Mouse (Mus musculus): ENCODE data around the gene Ahsa2.
"Not testable (repeated sequence)": the region's sequence is repeated elsewhere in the genome, so short reads cannot be mapped to it uniquely, and the experiment has no call there.

Gene Ahsa2

DNA sequence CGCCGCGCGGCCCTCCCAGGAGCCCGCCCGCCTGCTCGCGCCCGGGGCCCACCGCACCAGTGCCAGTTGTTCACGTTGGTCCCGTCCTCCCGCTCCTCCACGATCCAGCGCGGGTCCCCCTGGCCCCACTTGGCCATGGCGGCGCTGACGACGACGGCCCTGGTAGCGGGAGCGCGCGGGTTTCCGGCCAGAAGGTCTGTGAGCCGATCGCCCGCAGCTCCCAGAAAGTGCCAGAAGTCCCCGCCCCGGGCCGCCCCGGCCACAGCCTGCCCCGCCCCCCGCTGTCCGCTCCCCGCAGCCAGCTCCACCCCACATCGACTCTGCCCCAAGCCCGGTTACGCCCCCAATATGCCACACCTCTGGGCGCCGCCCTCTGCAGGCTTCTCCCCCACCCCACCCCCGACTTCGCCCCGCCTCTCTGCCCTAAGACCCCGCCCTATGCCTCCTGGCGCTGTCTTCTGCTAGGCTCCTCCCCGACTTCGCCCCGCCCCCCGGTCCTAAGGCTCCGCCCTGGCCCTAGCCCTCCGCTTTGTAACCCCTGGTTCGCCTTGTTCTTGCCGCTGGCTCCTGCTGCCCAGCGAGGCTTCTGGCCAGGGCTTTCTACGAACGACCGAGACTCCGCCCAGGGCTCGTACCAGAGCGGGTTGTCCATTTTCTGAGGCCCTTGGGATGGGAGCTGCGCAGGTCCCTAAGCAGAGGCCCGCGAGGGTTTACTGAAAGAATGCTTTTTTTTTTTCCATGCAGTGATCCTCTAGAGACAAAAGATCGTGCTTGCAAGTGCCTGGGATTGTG is at the start of gene Ahsa2:
Gene Ahsa2 (minus strand): TSS at position 313 of the 792 bp plus-strand sequence.
- DNase-seq (ENCODE audit: low read depth in 1 of 2, low spot score in 2 of 2), result peak; percentile 81 to 91

DNA sequence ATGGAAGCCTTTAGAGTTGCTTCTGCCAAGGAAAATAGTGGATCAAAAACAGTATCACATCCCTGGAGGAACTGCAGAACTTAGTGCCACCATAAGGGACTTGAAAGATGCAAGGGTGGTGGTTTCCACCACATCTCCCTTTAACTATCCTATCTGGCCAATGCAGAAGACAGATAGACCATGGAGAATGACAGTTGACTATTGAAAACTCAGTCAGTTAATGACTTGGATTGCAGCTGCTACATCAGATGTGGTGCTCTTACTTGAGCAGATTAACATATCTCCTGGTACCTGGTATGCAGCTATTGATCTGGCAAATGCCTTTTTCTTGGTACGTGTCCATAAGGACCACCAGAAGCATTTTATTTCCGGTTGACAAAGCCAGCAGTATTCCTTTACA is 39.6 kb upstream of the Ahsa2 start:
- DNase-seq (ENCODE audit: low read depth in 1 of 2, low spot score in 2 of 2), result no peak

DNA sequence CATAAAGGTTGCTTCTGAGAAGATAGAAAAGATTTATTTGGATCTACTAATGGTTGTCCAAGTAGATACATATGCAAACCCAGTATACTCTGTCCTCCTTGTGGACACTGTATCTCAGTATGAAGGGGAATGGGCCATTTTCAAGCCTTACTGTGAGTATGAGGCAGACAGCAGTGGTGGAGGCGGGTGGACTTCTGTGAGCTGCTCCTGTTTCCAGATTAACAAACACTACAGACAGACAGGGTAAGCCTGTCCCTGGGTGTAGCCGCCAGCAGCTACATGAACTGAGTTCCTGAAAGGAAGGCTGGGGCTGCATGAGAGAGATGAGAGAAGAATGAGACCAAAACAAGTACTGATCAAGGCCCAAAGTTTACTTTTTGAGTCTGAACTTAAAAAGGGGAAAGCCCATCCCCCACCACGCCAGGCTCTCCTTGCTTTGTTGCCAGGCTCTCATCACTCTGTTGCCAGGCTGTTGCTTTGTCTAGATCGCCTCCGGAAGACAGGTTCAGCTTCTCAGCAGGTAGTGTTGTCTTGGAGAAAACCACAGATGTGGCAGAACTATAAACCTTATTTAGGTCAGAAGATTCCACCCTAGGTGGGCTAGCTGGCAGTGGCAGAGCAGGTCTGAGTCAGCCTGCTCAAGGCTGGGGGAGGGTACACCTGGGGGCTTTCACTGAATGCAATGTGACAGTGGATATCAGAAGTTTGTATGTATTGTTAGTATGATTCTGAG is 22.8 kb upstream of the Ahsa2 start, which contains the start of gene 1700093K21Rik:
Gene 1700093K21Rik (minus strand): TSS at position 683 of the 733 bp plus-strand sequence.
- DNase-seq (ENCODE audit: low read depth in 1 of 2, low spot score in 2 of 2), result no peak

- no peak for DNase-seq (ENCODE audit: low read depth in 1 of 2, low spot score in 2 of 2)
Measured at GRCm38 (mm10) chr11:23518981-23519380, 21.2 kb upstream of the Ahsa2 start.

- no peak for DNase-seq (ENCODE audit: low read depth in 1 of 2, low spot score in 2 of 2)
Measured at GRCm38 (mm10) chr11:23515315-23515714, 17.5 kb upstream of the Ahsa2 start.

DNA sequence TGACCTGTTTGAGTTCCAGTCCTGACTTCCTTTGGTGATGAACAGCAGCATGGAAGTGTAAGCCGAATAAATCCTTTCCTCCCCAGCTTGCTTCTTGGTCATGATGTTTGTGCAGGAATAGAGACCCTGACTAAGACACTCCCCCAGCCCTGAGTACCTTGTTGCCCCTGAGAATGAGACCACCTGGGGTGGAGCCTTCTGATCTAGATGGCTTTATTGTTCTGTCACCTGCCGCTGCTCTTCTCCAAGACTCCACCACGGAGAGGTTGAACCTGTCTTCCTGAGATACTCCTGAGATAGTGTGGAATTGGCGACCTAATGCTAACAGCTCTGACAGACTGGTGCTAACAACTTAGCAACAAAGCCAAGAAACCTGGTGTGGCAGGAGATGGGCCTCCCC is 17.0 kb upstream of the Ahsa2 start:
- DNase-seq (ENCODE audit: low read depth in 1 of 2, low spot score in 2 of 2), result not testable (repeated sequence)

GRCm38 (mm10) chr11:23504801-23505200 is 7.0 kb upstream of the Ahsa2 start:
- not testable (repeated sequence) for DNase-seq (ENCODE audit: low read depth in 1 of 2, low spot score in 2 of 2)

GRCm38 (mm10) chr11:23498609-23499008 is 779 bp upstream of the Ahsa2 start:
- DNase-seq (ENCODE audit: low read depth in 1 of 2, low spot score in 2 of 2), result no peak

GRCm38 (mm10) chr11:23497335-23497717 is 504 bp downstream of the Ahsa2 start:
- peak in 1 of 2 experiments; percentile 13 for DNase-seq (ENCODE audit: low read depth in 1 of 2, low spot score in 2 of 2)

DNA sequence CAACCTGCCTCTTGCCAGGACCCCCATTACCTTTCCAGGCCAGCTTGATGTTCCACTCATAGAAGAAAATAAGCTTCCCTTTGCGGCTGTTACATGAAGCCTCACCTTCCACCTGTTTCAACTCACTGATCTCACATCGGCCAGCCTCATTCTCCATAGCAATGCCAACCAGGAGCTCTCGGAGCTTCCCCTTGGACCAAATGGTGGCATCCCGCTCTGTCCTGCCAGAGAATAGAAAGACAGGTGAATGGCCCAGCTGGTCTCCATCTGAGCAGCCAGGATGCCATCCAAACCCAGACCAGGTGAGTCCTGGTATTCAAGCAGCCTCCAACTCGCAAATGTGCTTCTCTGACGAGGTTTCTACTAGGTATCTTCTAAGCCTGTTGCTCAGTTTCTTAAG is 1.2 kb downstream of the Ahsa2 start:
- DNase-seq (ENCODE audit: low read depth in 1 of 2, low spot score in 2 of 2), result no peak

GRCm38 (mm10) chr11:23495231-23495630 is 2.6 kb downstream of the Ahsa2 start:
- no peak for DNase-seq (ENCODE audit: low read depth in 1 of 2, low spot score in 2 of 2)

DNA sequence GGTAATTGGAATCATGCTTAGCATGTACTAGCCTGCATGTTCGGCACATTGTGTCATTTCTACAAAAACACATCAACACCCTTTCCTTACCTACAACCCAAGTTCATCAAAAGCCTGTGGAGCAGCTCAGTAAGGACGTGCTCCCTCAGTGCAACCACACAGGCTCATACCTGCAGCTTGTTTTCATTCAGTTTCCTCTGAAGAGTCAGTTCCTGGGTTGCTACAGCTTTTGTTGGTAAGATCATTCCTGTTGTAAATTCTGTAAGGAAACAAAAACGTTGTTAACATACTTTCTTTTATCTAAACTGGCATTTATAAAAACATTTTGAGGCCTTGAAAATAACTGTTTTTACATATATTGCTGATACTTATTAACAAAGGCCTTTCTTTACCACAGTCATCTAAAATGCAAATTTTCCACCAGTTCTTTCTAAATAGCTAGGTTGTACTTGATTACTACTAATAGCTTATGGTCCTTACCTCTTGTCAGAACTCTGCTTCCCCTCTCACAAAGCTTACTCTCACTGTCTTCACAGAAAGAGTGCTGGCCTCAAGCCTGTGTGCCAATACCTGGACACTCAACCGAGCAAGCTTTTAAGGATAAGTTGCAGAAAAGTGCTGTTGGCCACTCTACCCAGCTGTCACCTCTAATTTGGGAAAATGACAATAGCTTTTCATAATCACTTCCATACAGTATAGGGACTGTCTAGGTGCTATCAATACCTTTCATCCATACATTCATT is 5.6 kb downstream of the Ahsa2 start:
- DNase-seq (ENCODE audit: low read depth in 1 of 2, low spot score in 2 of 2), result no peak

- DNase-seq (ENCODE audit: low read depth in 1 of 2, low spot score in 2 of 2), result no peak
Measured at GRCm38 (mm10) chr11:23489955-23490354, 7.9 kb downstream of the Ahsa2 start.

DNA sequence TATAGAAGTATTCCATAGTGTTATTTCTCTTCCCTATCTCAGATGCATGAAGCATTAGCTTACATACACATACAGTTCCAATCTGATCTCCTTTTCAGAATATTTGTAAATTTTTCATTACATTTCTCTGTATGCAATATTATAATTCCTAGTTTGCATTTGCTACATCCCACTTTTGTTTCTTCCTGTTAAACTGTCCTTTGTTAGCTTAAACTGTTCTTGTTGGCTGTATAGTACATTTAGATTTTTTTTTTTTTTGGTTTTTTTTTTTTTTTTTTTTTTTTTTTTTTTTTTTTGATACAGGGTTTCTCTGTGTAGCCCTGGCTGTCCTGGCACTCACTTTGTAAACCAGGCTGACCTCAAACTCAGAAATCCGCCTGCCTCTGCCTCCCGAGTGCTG is 32.0 kb downstream of the Ahsa2 start:
- not testable (repeated sequence) for DNase-seq (ENCODE audit: low read depth in 1 of 2, low spot score in 2 of 2)

All from monocyte, adult 2 months (primary cell).